Comparison of ENCODE assay signal across 8 mouse cellular contexts in the genomic region with DNA sequence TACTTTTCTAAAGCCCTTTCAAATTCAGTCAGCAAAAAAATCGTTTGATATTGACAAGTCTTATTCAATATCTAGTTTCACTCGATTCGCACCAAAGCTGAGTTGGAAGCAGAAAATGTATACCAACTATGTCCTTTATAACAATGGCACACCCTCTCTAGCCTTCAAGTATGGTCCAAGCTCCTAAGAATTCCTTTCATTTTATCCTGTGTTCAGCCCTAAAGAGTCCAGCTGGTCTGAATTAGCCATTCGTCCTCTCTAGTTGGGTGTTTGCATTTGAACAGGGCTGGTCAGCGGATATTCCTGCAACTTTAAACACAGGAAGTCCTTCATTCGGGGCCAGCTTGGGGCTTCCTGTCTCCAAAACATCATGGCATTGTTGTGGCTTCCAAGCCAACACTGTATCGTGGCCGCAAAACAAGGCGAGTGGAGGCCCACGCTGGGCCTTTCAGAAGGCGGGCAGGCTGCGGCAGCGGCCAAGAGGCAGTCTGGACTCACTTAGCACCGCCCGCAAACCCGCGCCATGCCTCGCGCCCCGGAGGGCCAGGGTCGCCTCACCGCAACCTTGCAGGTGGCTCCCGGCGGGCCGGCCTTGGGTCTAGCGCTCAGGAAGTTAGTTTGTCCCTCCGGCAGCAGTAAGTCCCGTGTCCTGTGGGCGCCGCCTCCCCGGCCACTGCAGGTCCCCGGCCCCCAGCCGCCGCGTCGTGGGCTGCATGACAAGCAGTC.
DNase-seq lines count a peak whose midpoint lies in the region; ATAC-seq and TF ChIP-seq lines count a peak whose summit lies in the region.

No protein-coding gene starts in this region.

- no peak for TF ChIP-seq POLR2A in kidney, adult 2 months (IDR thresholded peaks at IDR 0.05; ENCODE audit: low read depth, low read length)

- 3% methylated on average over 36 of the region's 36 CpGs for WGBS in kidney, adult 2 months
- WGBS in embryonic facial prominence, embryonic 12.5 days, result 1% methylated on average over 36 of the region's 36 CpGs
- WGBS in heart, postnatal 0 days, result 2% methylated on average over 35 of the region's 36 CpGs
- 3% methylated on average over 36 of the region's 36 CpGs for WGBS in limb, embryonic 12.5 days
- 3% methylated on average over 28 of the region's 36 CpGs for WGBS in stomach, postnatal 0 days

- H3K27ac ChIP-seq in kidney, adult 2 months (ENCODE audit: insufficient read depth, low read depth, low read length), result peak overlapping the region; percentile 87
- H3K27ac ChIP-seq in embryonic facial prominence, embryonic 12.5 days, result peak overlapping the region; percentile 95
- H3K27ac ChIP-seq in heart, postnatal 0 days (ENCODE audit: low read depth), result peak overlapping the region; percentile 99
- H3K27ac ChIP-seq in limb, embryonic 12.5 days, result peak overlapping the region; percentile 98
- H3K27ac ChIP-seq in stomach, postnatal 0 days (replicated peaks), result peak overlapping the region; percentile 92

- TF ChIP-seq CTCF in kidney, adult 2 months (conservative IDR thresholded peaks at IDR 0.05; ENCODE audit: insufficient read depth, insufficient read length, low read depth, low read length), result no peak
- no peak for TF ChIP-seq CTCF in heart, postnatal 0 days (IDR thresholded peaks at IDR 0.05; ENCODE audit: low read depth)
- TF ChIP-seq CTCF in stomach, postnatal 0 days (IDR thresholded peaks at IDR 0.05; ENCODE audit: low read depth), result no peak

- H3K36me3 ChIP-seq in kidney, adult 2 months (ENCODE audit: control insufficient read depth, insufficient read depth, low read length), result no peaks in the 10 kb centered on the region; the same call in 1 of the 2 replicates
- 0 out of 2 replicates have a peak, but pooled peaks cover 12% of the 10 kb centered on the region for H3K36me3 ChIP-seq in embryonic facial prominence, embryonic 12.5 days
- peaks cover 10% of the 10 kb centered on the region; the same call in 1 of the 2 replicates for H3K36me3 ChIP-seq in heart, postnatal 0 days (replicated peaks; ENCODE audit: control insufficient read depth, insufficient read depth, low read length)
- peaks cover 25% of the 10 kb centered on the region for H3K36me3 ChIP-seq in limb, embryonic 12.5 days
- H3K36me3 ChIP-seq in stomach, postnatal 0 days (ENCODE audit: control insufficient read depth, insufficient read depth, low read length), result no peaks in the 10 kb centered on the region

- peak; percentile 14; the same call in 1 of the 2 replicates for TF ChIP-seq EP300 in heart, postnatal 0 days (IDR thresholded peaks at IDR 0.05; ENCODE audit: low read depth)
- TF ChIP-seq EP300 in stomach, postnatal 0 days (optimal IDR thresholded peaks at IDR 0.05), result no peak

- peak overlapping the region; percentile 85 for H3K9ac ChIP-seq in embryonic facial prominence, embryonic 12.5 days
- peak overlapping the region; percentile 83 for H3K9ac ChIP-seq in heart, postnatal 0 days (replicated peaks; ENCODE audit: low read depth, low read length)
- peak overlapping the region; percentile 87 for H3K9ac ChIP-seq in limb, embryonic 12.5 days (replicated peaks)
- H3K9ac ChIP-seq in stomach, postnatal 0 days (ENCODE audit: low read length), result peak overlapping the region; percentile 81

- peak overlapping the region; percentile 88 for H3K4me3 ChIP-seq in kidney, adult 2 months (ENCODE audit: insufficient read depth, low read depth, low read length)
- peak overlapping the region; percentile 70 for H3K4me3 ChIP-seq in embryonic facial prominence, embryonic 12.5 days
- H3K4me3 ChIP-seq in heart, postnatal 0 days (ENCODE audit: low read depth, low read length), result peak overlapping the region; percentile 76
- H3K4me3 ChIP-seq in limb, embryonic 12.5 days (replicated peaks), result peak overlapping the region; percentile 85
- peak overlapping the region; percentile 74 for H3K4me3 ChIP-seq in stomach, postnatal 0 days (ENCODE audit: low read depth, low read length)

- no peaks in the 10 kb centered on the region for H3K9me3 ChIP-seq in embryonic facial prominence, embryonic 12.5 days
- H3K9me3 ChIP-seq in heart, postnatal 0 days (replicated peaks; ENCODE audit: control insufficient read depth, low read length), result no peaks in the 10 kb centered on the region
- no peaks in the 10 kb centered on the region for H3K9me3 ChIP-seq in limb, embryonic 12.5 days
- no peaks in the 10 kb centered on the region for H3K9me3 ChIP-seq in stomach, postnatal 0 days (ENCODE audit: control insufficient read depth, low read length)

- peaks cover 32% of the 10 kb centered on the region; the same call in 1 of the 2 replicates for H3K4me1 ChIP-seq in kidney, adult 2 months (ENCODE audit: control insufficient read depth, insufficient read depth, low read length)
- H3K4me1 ChIP-seq in embryonic facial prominence, embryonic 12.5 days, result peaks cover 53% of the 10 kb centered on the region
- peaks cover 66% of the 10 kb centered on the region for H3K4me1 ChIP-seq in heart, postnatal 0 days (ENCODE audit: control insufficient read depth, insufficient read depth)
- peaks cover 65% of the 10 kb centered on the region for H3K4me1 ChIP-seq in limb, embryonic 12.5 days (replicated peaks)
- 0 out of 2 replicates have a peak, but pooled peaks cover 4% of the 10 kb centered on the region for H3K4me1 ChIP-seq in stomach, postnatal 0 days (replicated peaks; ENCODE audit: control insufficient read depth, insufficient read depth)

- peak; percentile 66 for DNase-seq in kidney, adult 2 months
- no peak for DNase-seq in kidney, adult 18-20 months
- peak; percentile 83 for DNase-seq in NIH3T3 (ENCODE audit: low read depth)
- peak; percentile 41 for DNase-seq in heart, postnatal 0 days (ENCODE audit: low spot score)
- peak; percentile 68 for DNase-seq in mesoderm, embryonic 11.5 days (ENCODE audit: low read depth, low spot score)
- no peak for DNase-seq in stomach, postnatal 0 days (ENCODE audit: low spot score)

- no peaks in the 10 kb centered on the region for H3K27me3 ChIP-seq in kidney, adult 2 months (replicated peaks; ENCODE audit: control insufficient read depth, insufficient read depth, low read length)
- no peaks in the 10 kb centered on the region for H3K27me3 ChIP-seq in embryonic facial prominence, embryonic 12.5 days
- no peaks in the 10 kb centered on the region for H3K27me3 ChIP-seq in heart, postnatal 0 days (ENCODE audit: control insufficient read depth, insufficient read depth, low read length)
- H3K27me3 ChIP-seq in limb, embryonic 12.5 days, result no peaks in the 10 kb centered on the region
- no peaks in the 10 kb centered on the region for H3K27me3 ChIP-seq in stomach, postnatal 0 days (ENCODE audit: control insufficient read depth, insufficient read depth, low read length)

- H3K4me2 ChIP-seq in embryonic facial prominence, embryonic 12.5 days (replicated peaks), result peak overlapping the region; percentile 80
- peak overlapping the region; percentile 85 for H3K4me2 ChIP-seq in heart, postnatal 0 days (ENCODE audit: low read depth, low read length)
- H3K4me2 ChIP-seq in limb, embryonic 12.5 days, result peak overlapping the region; percentile 80
- H3K4me2 ChIP-seq in stomach, postnatal 0 days (replicated peaks; ENCODE audit: low read depth), result peak overlapping the region; percentile 93

- peak; percentile 66 for ATAC-seq in embryonic facial prominence, embryonic 12.5 days (ENCODE audit: insufficient number of reproducible peaks, insufficient read depth, low FRiP score, low TSS enrichment)
- ATAC-seq in heart, postnatal 0 days (ENCODE audit: insufficient read depth, low read depth), result peak; percentile 15
- peak; percentile 30; the same call in 1 of the 2 replicates for ATAC-seq in limb, embryonic 12.5 days (ENCODE audit: insufficient number of reproducible peaks, insufficient read depth, low FRiP score, low TSS enrichment, low read depth)
- no peak for ATAC-seq in stomach, postnatal 0 days (ENCODE audit: low FRiP score, low TSS enrichment)

Comparison
In these comparisons a context has a peak if more than half of its experiments do, and no peak if none do; other contexts are left out.
1. DNase-seq: peak in kidney, adult 2 months (single experiment), NIH3T3 (single experiment), heart, postnatal 0 days (single experiment) and mesoderm, embryonic 11.5 days (single experiment); none in kidney, adult 18-20 months (single experiment) and stomach, postnatal 0 days (single experiment).
2. Peak in every context shown above with its lines, with median percentiles within 50 percentile points of each other: H3K27ac ChIP-seq, H3K4me3 ChIP-seq, H3K4me2 ChIP-seq and H3K9ac ChIP-seq.